Mouse (Mus musculus): ENCODE data around the gene Olfr418. TPM values are rescaled to one million over a fixed set of nuclear protein-coding genes. Genes with fewer than 3 reads are reported as not detected.
A peak's percentile ranks its signal among the peaks of the same experiment; 100 is the strongest.
"Not testable (repeated sequence)": the region's sequence is repeated elsewhere in the genome, so short reads cannot be mapped to it uniquely, and the experiment has no call there.

Gene Olfr418
- polyA plus RNA-seq (2015; fragmentation: Nextera tagmentation; extraction: Ambion mirVana): not detected in 2 replicates

DNA sequence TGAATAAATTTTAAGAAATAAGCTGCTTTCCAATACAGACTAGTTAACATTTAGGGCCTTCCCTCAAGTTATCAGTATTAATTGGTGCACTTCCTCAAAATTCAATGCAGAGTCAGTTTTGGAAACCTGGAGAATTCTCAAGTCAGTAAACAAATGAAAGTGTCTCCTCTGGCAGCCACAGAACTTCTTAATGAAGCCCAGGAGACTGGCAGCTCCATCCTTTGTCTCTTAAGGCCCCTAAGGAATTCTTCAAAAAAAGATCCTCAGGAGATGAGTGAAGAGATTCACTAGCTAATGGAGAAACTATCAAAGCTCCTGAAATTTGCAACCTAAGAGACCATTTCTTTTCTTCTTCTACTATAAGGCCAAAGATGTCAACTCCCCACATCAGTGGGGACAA lies at the start of gene Olfr418:
Gene Olfr418, plus strand, starts transcription at position 301 of the 400 bp plus-strand sequence.
- Histone ChIP-seq H3K27me3 (no peaks in the 10 kb centered on the region), H3K4me1 (no peaks in the 10 kb centered on the region), H3K9me3 (replicated peaks) (no peaks in the 10 kb centered on the region), H3K36me3 (ENCODE audit: poor library complexity, severe bottlenecking) (no peaks in the 10 kb centered on the region), H3K4me2 (no peak within 1 kb of the TSS), H3K27ac (no peak within 1 kb of the TSS), H3K4me3 (no peak within 1 kb of the TSS), H3K9ac (no peak within 1 kb of the TSS)
- no peak for ATAC-seq

DNA sequence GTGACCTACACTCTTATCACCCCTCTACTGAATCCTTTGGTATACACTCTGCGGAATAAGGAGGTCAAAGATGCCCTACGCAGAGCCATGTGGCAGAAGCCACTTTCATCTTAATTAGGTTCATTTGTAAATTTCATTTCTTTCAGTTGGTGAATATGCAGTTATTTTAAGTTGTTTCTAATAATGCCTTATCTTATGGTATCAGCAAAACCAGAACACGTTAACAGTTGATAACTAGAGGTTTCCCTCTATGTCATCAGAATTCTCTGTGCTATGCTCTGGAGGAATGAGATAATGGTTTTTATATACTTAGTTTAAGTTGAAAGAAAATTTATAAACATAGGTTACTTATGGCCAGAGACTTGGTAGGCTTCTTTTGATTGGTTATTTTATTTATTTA lies 49.3 kb upstream of the Olfr418 start:
- Histone ChIP-seq H3K4me3 (no peak overlapping the region), H3K4me1 (no peaks in the 10 kb centered on the region), H3K4me2 (no peak overlapping the region), H3K27ac (no peak overlapping the region), H3K9ac (no peak overlapping the region), H3K27me3 (no peaks in the 10 kb centered on the region), H3K36me3 (ENCODE audit: poor library complexity, severe bottlenecking) (no peaks in the 10 kb centered on the region), H3K9me3 (replicated peaks) (no peaks in the 10 kb centered on the region)
- no peak for ATAC-seq
- WGBS: 97% methylated on average over 3 of the region's 3 CpGs

- 87% methylated on average over 2 of the region's 2 CpGs for WGBS
- Histone ChIP-seq H3K9me3 (replicated peaks) (no peaks in the 10 kb centered on the region), H3K36me3 (ENCODE audit: poor library complexity, severe bottlenecking) (no peaks in the 10 kb centered on the region), H3K4me2 (no peak within 1 kb of the TSS), H3K4me1 (no peaks in the 10 kb centered on the region), H3K4me3 (no peak within 1 kb of the TSS), H3K9ac (no peak within 1 kb of the TSS), H3K27me3 (no peaks in the 10 kb centered on the region), H3K27ac (no peak within 1 kb of the TSS)
- ATAC-seq: no peak
Measured at GRCm38 (mm10) chr1:173227081-173227480, 38.7 kb upstream of the Olfr418 start, which contains the start of gene Fcer1a. Fcer1a (minus strand) TSS chr1:173227214.

GRCm38 (mm10) chr1:173237004-173237403 lies 28.8 kb upstream of the Olfr418 start:
- not testable (repeated sequence) for ATAC-seq; H3K27ac ChIP-seq; H3K9me3 ChIP-seq (replicated peaks); H3K4me1 ChIP-seq; H3K36me3 ChIP-seq (ENCODE audit: poor library complexity, severe bottlenecking); H3K4me3 ChIP-seq; H3K27me3 ChIP-seq; H3K4me2 ChIP-seq; H3K9ac ChIP-seq
- whole genome bisulfite sequencing: 79% methylated on average over 1 of the region's 1 CpGs

- no peak overlapping the region for H3K4me3 ChIP-seq
- no peaks in the 10 kb centered on the region for H3K27me3 ChIP-seq
- ATAC-seq: no peak
- H3K9me3 ChIP-seq (replicated peaks): no peaks in the 10 kb centered on the region
- H3K4me2 ChIP-seq: no peak overlapping the region
- WGBS: 92% methylated on average over 3 of the region's 3 CpGs
- H3K4me1 ChIP-seq: no peaks in the 10 kb centered on the region
- H3K27ac ChIP-seq: no peak overlapping the region
- H3K36me3 ChIP-seq (ENCODE audit: poor library complexity, severe bottlenecking): no peaks in the 10 kb centered on the region
- H3K9ac ChIP-seq: no peak overlapping the region
Measured at GRCm38 (mm10) chr1:173249888-173250287, 15.9 kb upstream of the Olfr418 start.

DNA sequence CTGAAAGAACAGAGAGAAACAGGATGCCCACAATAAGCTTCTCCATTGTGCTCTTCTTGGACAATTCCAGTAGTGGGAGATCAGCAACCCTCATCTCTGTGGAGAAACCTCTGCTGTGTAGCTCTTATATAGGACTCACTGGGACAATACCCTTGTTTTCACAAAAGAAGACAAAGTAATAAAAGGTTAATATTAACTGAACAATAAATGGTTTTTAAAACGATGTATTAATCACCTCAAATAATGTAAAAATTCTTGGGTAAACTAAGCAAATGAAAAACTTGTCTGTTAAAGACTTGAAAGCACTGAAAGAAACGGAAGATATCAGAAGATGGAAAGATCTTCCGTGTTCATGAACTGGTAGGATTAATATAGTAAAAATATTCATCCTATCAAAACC lies 11.9 kb downstream of the Olfr418 start, which contains the start of gene Mptx2:
Gene Mptx2, minus strand, starts transcription at position 101 of the 400 bp plus-strand sequence.
- Histone ChIP-seq H3K9ac (no peak within 1 kb of the TSS), H3K36me3 (ENCODE audit: poor library complexity, severe bottlenecking) (no peaks in the 10 kb centered on the region), H3K27me3 (no peaks in the 10 kb centered on the region), H3K4me2 (no peak within 1 kb of the TSS), H3K27ac (no peak within 1 kb of the TSS), H3K4me3 (no peak within 1 kb of the TSS), H3K9me3 (replicated peaks) (no peaks in the 10 kb centered on the region), H3K4me1 (no peaks in the 10 kb centered on the region)
- ATAC-seq: no peak
- 83% methylated on average over 3 of the region's 3 CpGs for WGBS

DNA sequence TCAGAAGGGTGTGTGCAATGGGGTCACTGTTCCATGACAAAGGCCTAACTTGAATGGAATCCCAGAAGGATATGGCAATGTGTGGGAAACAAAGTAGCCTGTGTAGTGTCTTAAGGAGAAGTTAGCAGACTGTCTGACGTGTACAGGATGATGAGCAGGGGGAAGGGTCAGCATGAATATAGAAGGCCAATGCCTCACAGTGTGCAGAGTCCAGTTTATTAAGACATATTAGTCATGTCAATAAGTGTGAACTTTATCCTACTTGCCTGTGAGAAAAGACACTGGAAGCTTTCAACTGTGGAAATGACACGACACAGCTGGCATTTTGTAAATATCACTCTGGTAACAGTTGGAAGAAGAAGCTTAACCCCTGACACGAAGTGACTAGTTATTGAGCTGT lies 37.0 kb downstream of the Olfr418 start:
- not testable (repeated sequence) for H3K36me3 ChIP-seq (ENCODE audit: poor library complexity, severe bottlenecking); H3K4me1 ChIP-seq; H3K4me3 ChIP-seq; H3K9ac ChIP-seq; H3K9me3 ChIP-seq (replicated peaks); H3K27me3 ChIP-seq; ATAC-seq; H3K27ac ChIP-seq; H3K4me2 ChIP-seq
- 62% methylated on average over 3 of the region's 3 CpGs for WGBS

DNA sequence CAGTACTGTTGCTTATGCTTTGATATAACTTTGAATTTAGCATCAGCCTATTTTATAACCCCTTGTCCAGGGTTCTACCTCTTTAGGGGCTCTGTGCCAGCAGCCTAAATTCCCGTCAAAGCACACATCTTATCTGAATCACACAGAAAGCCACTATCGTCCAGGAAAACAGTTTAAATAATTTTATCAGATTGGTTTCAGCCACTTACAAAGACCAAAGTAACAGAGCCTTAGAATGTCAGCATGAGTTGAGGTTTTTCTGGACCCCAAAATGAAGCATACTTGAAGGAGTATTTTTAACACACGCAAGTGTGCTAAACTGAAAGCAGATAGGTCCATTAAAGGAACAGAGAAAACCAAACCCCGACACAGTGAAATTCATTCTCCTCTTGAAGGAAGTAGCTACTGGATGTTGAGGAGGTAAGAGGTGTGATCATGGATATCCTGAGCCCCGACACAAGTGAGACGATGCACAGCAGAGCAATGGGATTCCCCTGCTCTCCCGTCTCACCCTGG lies 47.8 kb downstream of the Olfr418 start:
- not testable (repeated sequence) for H3K4me3 ChIP-seq; H3K9me3 ChIP-seq (replicated peaks); H3K9ac ChIP-seq; H3K4me2 ChIP-seq; H3K36me3 ChIP-seq (ENCODE audit: poor library complexity, severe bottlenecking); H3K27ac ChIP-seq; ATAC-seq; H3K27me3 ChIP-seq; H3K4me1 ChIP-seq
- 87% methylated on average over 7 of the region's 7 CpGs for WGBS

GRCm38 (mm10) chr1:173315725-173316124 lies 49.9 kb downstream of the Olfr418 start:
- WGBS: 91% methylated on average over 3 of the region's 3 CpGs
- no peaks in the 10 kb centered on the region for H3K4me1 ChIP-seq

DNA sequence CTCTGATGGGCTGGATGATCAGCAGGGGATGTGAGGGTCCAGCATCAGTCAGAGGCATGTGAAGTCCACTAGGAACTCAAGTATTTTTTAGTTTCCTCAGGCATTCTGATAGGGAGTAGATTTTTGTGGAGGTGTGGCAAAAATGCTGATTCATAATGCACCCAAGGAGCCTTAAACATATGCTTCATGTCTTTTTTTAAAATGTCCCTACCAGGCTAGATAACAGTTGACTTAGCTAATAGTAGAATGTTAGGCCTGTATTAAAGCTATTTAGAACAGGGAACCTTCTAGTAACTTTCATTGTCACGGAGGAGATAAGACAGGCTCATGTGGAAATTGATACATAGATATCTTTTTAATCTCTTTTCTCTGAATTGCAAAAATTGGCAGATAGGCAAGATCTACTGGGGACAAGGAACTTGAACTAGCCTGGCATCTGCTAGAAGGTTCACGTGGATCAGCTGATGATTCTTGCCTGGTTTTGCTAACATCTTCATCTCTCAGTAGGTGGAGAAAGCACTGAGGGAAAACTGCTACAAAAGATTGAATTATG lies 52.2 kb downstream of the Olfr418 start:
- H3K9ac ChIP-seq: no peak overlapping the region
- ATAC-seq: no peak
- no peak overlapping the region for H3K27ac ChIP-seq
- no peak overlapping the region for H3K4me2 ChIP-seq
- no peak overlapping the region for H3K4me3 ChIP-seq
- peaks cover 8% of the 10 kb centered on the region for H3K4me1 ChIP-seq
- H3K27me3 ChIP-seq: no peaks in the 10 kb centered on the region
- no peaks in the 10 kb centered on the region for H3K9me3 ChIP-seq (replicated peaks)
- 91% methylated on average over 2 of the region's 2 CpGs for WGBS
- no peaks in the 10 kb centered on the region for H3K36me3 ChIP-seq (ENCODE audit: poor library complexity, severe bottlenecking)

More at GRCm38 (mm10) chr1:173315725-173316124, 49.9 kb downstream of the Olfr418 start:
- Histone ChIP-seq H3K9ac (no peak overlapping the region), H3K27ac (no peak overlapping the region), H3K36me3 (ENCODE audit: poor library complexity, severe bottlenecking) (no peaks in the 10 kb centered on the region), H3K27me3 (no peaks in the 10 kb centered on the region), H3K4me3 (no peak overlapping the region), H3K4me2 (no peak overlapping the region), H3K9me3 (replicated peaks) (no peaks in the 10 kb centered on the region)
- ATAC-seq: no peak

DNA sequence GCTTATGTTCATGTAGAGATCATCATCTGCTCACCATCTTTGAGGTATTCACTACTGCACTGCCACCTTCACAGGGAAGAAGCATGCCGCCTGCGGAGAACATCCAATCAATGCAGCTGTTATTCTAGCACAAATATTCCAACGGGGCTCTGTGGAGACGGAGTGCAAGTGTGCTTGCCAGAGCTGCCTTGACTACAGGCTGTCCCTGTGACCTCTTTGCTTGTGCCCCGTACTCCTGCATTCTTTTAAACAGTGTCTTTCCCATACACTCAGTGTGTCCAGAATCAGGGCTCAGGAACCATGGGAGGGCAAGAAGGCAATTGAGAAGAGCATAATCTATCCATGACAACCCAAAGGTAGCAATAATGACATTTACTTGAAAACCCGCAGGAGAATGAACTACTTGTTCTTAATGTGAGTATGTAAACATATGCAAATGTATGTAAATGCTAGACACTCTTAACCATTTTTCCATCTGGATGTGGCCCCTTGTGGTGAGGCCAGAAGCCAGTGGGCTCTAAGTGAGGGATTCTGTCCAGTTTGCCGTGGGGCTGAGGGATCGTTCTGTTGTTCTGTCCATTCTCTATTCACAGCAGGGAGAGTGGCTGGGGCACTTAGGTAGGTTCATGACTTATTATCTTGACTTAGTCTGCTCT lies 55.9 kb downstream of the Olfr418 start:
- Histone ChIP-seq H3K36me3 (ENCODE audit: poor library complexity, severe bottlenecking) (no peaks in the 10 kb centered on the region), H3K27ac (no peak overlapping the region), H3K9me3 (replicated peaks) (no peaks in the 10 kb centered on the region), H3K4me1 (peaks cover 11% of the 10 kb centered on the region), H3K9ac (no peak overlapping the region), H3K4me3 (no peak overlapping the region), H3K27me3 (no peaks in the 10 kb centered on the region), H3K4me2 (no peak overlapping the region)
- ATAC-seq: peak; percentile 34; the same call in 1 of the 2 replicates
- WGBS: 62% methylated on average over 8 of the region's 8 CpGs

GRCm38 (mm10) chr1:173322249-173322627 lies 56.4 kb downstream of the Olfr418 start:
- Histone ChIP-seq H3K9me3 (replicated peaks) (no peaks in the 10 kb centered on the region), H3K36me3 (ENCODE audit: poor library complexity, severe bottlenecking) (no peaks in the 10 kb centered on the region), H3K9ac (no peak overlapping the region), H3K4me2 (no peak overlapping the region), H3K4me1 (peaks cover 11% of the 10 kb centered on the region), H3K27ac (no peak overlapping the region), H3K27me3 (no peaks in the 10 kb centered on the region), H3K4me3 (no peak overlapping the region)
- ATAC-seq: no peak
- WGBS: 71% methylated on average over 6 of the region's 6 CpGs

Data from forebrain, embryonic 13.5 days (tissue).